Mouse (Mus musculus): ENCODE results near the gene Itfg1. TPM values are rescaled to one million over a fixed set of nuclear protein-coding genes. Genes with fewer than 3 reads are reported as not detected.

Gene Itfg1
- 18.2 and 24.6 TPM in 2 replicates for polyA plus RNA-seq (2012; rRNA removed)

GRCm38 (mm10) chr8:85840657-85841488, at the start of gene Itfg1, which contains the start of gene Phkb:
TSS of gene Itfg1 (minus strand) at chr8:85840921.
TSS of gene Phkb (plus strand) at chr8:85840959.

GRCm38 (mm10) chr8:85700751-85701351, 139.9 kb downstream of the Itfg1 start, which contains the start of gene Neto2:
TSS of gene Neto2 (minus strand) at chr8:85700924.

Other genes with a start within 250 kb of the Itfg1 start
- 1.4 and 1.7 TPM in 2 replicates for gene Neto2, start 140.0 kb downstream of the Itfg1 start, polyA plus RNA-seq (2012; rRNA removed)
- 4.1 and 5.8 TPM in 2 replicates for gene Phkb, start within 50 bp of the Itfg1 start, polyA plus RNA-seq (2012; rRNA removed)